In the genomic region with DNA sequence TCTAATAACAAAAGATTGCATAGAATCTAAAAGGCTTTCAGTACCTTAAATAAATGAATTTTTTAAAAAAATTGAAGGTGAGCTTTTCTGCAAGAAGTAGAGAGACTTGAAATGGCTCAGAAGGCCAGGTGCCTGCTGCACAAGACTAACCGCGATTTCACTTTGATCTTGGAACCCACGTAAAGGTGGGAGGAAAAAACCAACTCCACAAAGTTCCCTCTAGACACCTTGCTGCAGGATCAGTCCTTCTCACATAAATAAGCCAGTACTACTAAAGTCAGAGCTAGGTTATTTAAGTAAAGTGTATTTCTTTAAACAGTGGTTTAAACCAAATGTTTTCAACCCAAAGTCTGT, we compare ENCODE assay signal across 21 mouse cellular contexts. TPM values are rescaled to one million over a fixed set of nuclear protein-coding genes. Genes with fewer than 3 reads are reported as not detected.
DNase-seq lines count a peak whose midpoint lies in the region; ATAC-seq and TF ChIP-seq lines count a peak whose summit lies in the region.
"Had no signal": no experiment of that assay in that cellular context is flagged by ENCODE, and none has a peak within 500 bp of the region (broad histone marks: within the 10 kb centered on the region; RNA-seq: fewer than 3 reads in every experiment).

No protein-coding gene starts in this region.

- H3K36me3 ChIP-seq in kidney, embryonic 16.5 days (ENCODE audit: insufficient read depth, low read length): no peaks in the 10 kb centered on the region
- H3K36me3 ChIP-seq in CH12.LX (replicated peaks in 1 of 2; ENCODE audit: control insufficient read depth in 1 of 2, insufficient read depth in 1 of 2, low read length in 1 of 2) (no peaks in the 10 kb centered on the region), macrophage (ENCODE audit: inconsistent target) (no peaks in the 10 kb centered on the region)
- H3K36me3 ChIP-seq: heart, embryonic 10.5 days; hindbrain, embryonic 15.5 days; lung, embryonic 15.5 days had no signal

- H3K9me3 ChIP-seq in kidney, embryonic 16.5 days (ENCODE audit: low read length): no peaks in the 10 kb centered on the region
- H3K9me3 ChIP-seq in CH12.LX (replicated peaks; ENCODE audit: low read length): no peaks in the 10 kb centered on the region
- H3K9me3 ChIP-seq: forebrain, embryonic 13.5 days; heart, embryonic 10.5 days; hindbrain, embryonic 15.5 days; lung, embryonic 15.5 days had no signal

- in situ Hi-C loops in CH12.LX (cut with MboI; ENCODE audit: low pct_ligation_motif_present, low pct_unique_long_range_greater_than_20kb, low sequenced_read_pairs): no loop called here

- 0 out of 2 replicates have a peak overlapping the region, but pooled peaks have one; percentile 5 for H3K4me2 ChIP-seq in kidney, embryonic 16.5 days (replicated peaks; ENCODE audit: low read depth, low read length)
- peak overlapping the region; percentile 47 for H3K4me2 ChIP-seq in CH12.LX (ENCODE audit: insufficient read depth, low read depth, poor library complexity, severe bottlenecking)
- H3K4me2 ChIP-seq: forebrain, embryonic 13.5 days; hindbrain, embryonic 15.5 days; lung, embryonic 15.5 days; midbrain, embryonic 11.5 days had no signal

- ATAC-seq in kidney, embryonic 16.5 days (ENCODE audit: low FRiP score, low TSS enrichment): no peak

- no peak for TF ChIP-seq POLR2A in CH12.LX (IDR thresholded peaks at IDR 0.05; ENCODE audit: low read depth, low read length)

- DNase-seq in kidney, adult 9 months: no peak
- DNase-seq in CD4-positive helper T cell, adult 2 months (ENCODE audit: low read depth, low spot score): peak; percentile 73
- DNase-seq in CH12.LX (ENCODE audit: extremely low read depth): no peak
- no peak for DNase-seq in cerebellum, adult 8-10 months
- no peak for DNase-seq in right cerebral cortex, postnatal 14 days
- DNase-seq: cerebellum, adult 2 months; cerebellum, postnatal 36 days; embryo, embryonic 11 days; kidney, adult 11 months; lung, postnatal 4 days had no signal

- H3K4me1 ChIP-seq in kidney, embryonic 16.5 days (ENCODE audit: insufficient read depth, low read length): peaks cover 11% of the 10 kb centered on the region; the same call in 1 of the 2 replicates
- H3K4me1 ChIP-seq in CH12.LX (ENCODE audit: control insufficient read depth in 1 of 2, insufficient read depth in 2 of 2): peaks cover 0 to 16% of the 10 kb centered on the region in 2 experiments; a peak in 2 of 4 replicates
- H3K4me1 ChIP-seq: heart, embryonic 10.5 days; lung, embryonic 15.5 days had no signal

- no peak for TF ChIP-seq CTCF in CH12.LX (conservative IDR thresholded peaks at IDR 0.05 in 1 of 2, IDR thresholded peaks at IDR 0.05 in 1 of 2; ENCODE audit: low read depth in 2 of 2, low read length in 2 of 2)

- no peak overlapping the region for H3K27ac ChIP-seq in kidney, embryonic 16.5 days (ENCODE audit: low read length)
- H3K27ac ChIP-seq in CH12.LX (ENCODE audit: insufficient read depth, low read depth) (no peak overlapping the region), macrophage (peak overlapping the region; percentile 48)
- H3K27ac ChIP-seq: forebrain, embryonic 13.5 days; heart, embryonic 10.5 days; hindbrain, embryonic 15.5 days; kidney, postnatal 0 days; left cerebral cortex, adult 2 months; liver, embryonic 14.5 days; lung, embryonic 15.5 days had no signal

- TF ChIP-seq RAD21 in CH12.LX (IDR thresholded peaks at IDR 0.05; ENCODE audit: low read depth, low read length): no peak

- H3K4me3 ChIP-seq in kidney, embryonic 16.5 days (ENCODE audit: low read length): no peak overlapping the region
- H3K4me3 ChIP-seq in CH12.LX (replicated peaks in 1 of 3; ENCODE audit: low read depth in 2 of 3, low read length in 2 of 3, poor library complexity in 1 of 3): no peak overlapping the region
- H3K4me3 ChIP-seq in macrophage (ENCODE audit: inconsistent target): peak overlapping the region; percentile 31
- H3K4me3 ChIP-seq: forebrain, embryonic 13.5 days; heart, embryonic 10.5 days; hindbrain, embryonic 15.5 days; left cerebral cortex, adult 2 months; lung, embryonic 15.5 days had no signal

- H3K79me2 ChIP-seq in CH12.LX (replicated peaks; ENCODE audit: control insufficient read depth, extremely low read depth, insufficient read depth, poor library complexity, severe bottlenecking) (no peaks in the 10 kb centered on the region; the same call in 1 of the 2 replicates), macrophage (ENCODE audit: inconsistent target) (no peaks in the 10 kb centered on the region)

- WGBS in kidney, embryonic 16.5 days: 65% methylated on average over 3 of the region's 3 CpGs
- WGBS in macrophage (ENCODE audit: missing documents): 16% methylated on average over 3 of the region's 3 CpGs

- dilution Hi-C loops in CH12.LX (cut with MboI; ENCODE audit: extremely low pct_ligation_motif_present, extremely low pct_unique_long_range_greater_than_20kb, low sequenced_read_pairs): no loop called here

- no peak for TF ChIP-seq EP300 in CH12.LX (IDR thresholded peaks at IDR 0.05; ENCODE audit: low read length)

- no peaks in the 10 kb centered on the region for H3K27me3 ChIP-seq in kidney, embryonic 16.5 days (ENCODE audit: insufficient read depth, low read length)
- H3K27me3 ChIP-seq in CH12.LX (replicated peaks): no peaks in the 10 kb centered on the region
- H3K27me3 ChIP-seq: forebrain, embryonic 13.5 days; hindbrain, embryonic 15.5 days; lung, embryonic 15.5 days had no signal

- H3K9ac ChIP-seq in kidney, embryonic 16.5 days (replicated peaks; ENCODE audit: low read length): no peak overlapping the region
- H3K9ac ChIP-seq in CH12.LX (ENCODE audit: insufficient read depth, low read depth): no peak overlapping the region
- H3K9ac ChIP-seq: forebrain, embryonic 13.5 days; hindbrain, embryonic 15.5 days; liver, embryonic 14.5 days; lung, embryonic 15.5 days had no signal

TF ChIP-seq in CH12.LX, 34 proteins besides CTCF, POLR2A, EP300 and RAD21:
- TF ChIP-seq TBP (conservative IDR thresholded peaks at IDR 0.05; ENCODE audit: low read depth, low read length): no peak
- peak; percentile 1; the same call in 1 of the 2 replicates for TF ChIP-seq BHLHE40 (IDR thresholded peaks at IDR 0.05; ENCODE audit: low read depth, low read length)

RNA-seq across cellular contexts. Expression of gene G3bp2, which starts 10.5 kb away (rescaled TPM):
- 155 and 169 TPM in 2 replicates for polyA plus RNA-seq in kidney, embryonic 16.5 days (2015; fragmentation: Nextera tagmentation; extraction: Ambion mirVana)
- total RNA-seq in CH12.LX (2012; rRNA removed) (38.8 and 55.9 TPM in 2 replicates), CH12.LX (2014; rRNA removed) (99.7 and 103 TPM in 2 replicates)
- polyA plus RNA-seq in CH12.LX (2012; ENCODE audit: insufficient read length, low read depth) (106 and 114 TPM in 2 replicates), macrophage (2018) (76.9 to 105 TPM (median 87.9 TPM) in 3 replicates)
- total RNA-seq in macrophage (2018; cell fraction: chromatin; rRNA removed): 100 to 1,000 TPM in 8 of 26 experiments, 10 to 100 TPM in 18; 15.3 to 144 (median 80.7) TPM
- total RNA-seq in macrophage (2018; cell fraction: cytosol; rRNA removed): 100 to 1,000 TPM in 13 of 26 experiments, 10 to 100 TPM in 13; 70.1 to 161 (median 99.7) TPM
- total RNA-seq in macrophage (2018; cell fraction: nucleus; rRNA removed): 100 to 1,000 TPM in 15 of 26 experiments, 10 to 100 TPM in 11; 40.0 to 185 (median 107) TPM

RNA-seq across cellular contexts. Expression of gene Uso1, which starts 43.7 kb away (rescaled TPM):
- polyA plus RNA-seq in kidney, embryonic 16.5 days (2015; fragmentation: Nextera tagmentation; extraction: Ambion mirVana): 40.0 and 40.5 TPM in 2 replicates
- total RNA-seq in CH12.LX (2012; rRNA removed): 20.9 and 22.7 TPM in 2 replicates
- total RNA-seq in CH12.LX (2014; rRNA removed): 16.9 and 19.9 TPM in 2 replicates
- 55.6 and 63.7 TPM in 2 replicates for polyA plus RNA-seq in CH12.LX (2012; ENCODE audit: insufficient read length, low read depth)
- total RNA-seq in macrophage (2018; cell fraction: chromatin; rRNA removed): 100 to 1,000 TPM in 20 of 26 experiments, 10 to 100 TPM in 6; 78.1 to 135 (median 108) TPM
- total RNA-seq in macrophage (2018; cell fraction: cytosol; rRNA removed): 10 to 100 TPM; 42.8 to 63.5 (median 55.3) TPM
- 100 to 1,000 TPM in 9 of 26 experiments, 10 to 100 TPM in 17; 70.1 to 131 (median 96.5) TPM for total RNA-seq in macrophage (2018; cell fraction: nucleus; rRNA removed)
- polyA plus RNA-seq in macrophage (2018): 47.9 to 67.1 TPM (median 62.5 TPM) in 3 replicates

RNA-seq across cellular contexts. Expression of gene Cdkl2, which starts 50.4 kb away (rescaled TPM):
- polyA plus RNA-seq in kidney, embryonic 16.5 days (2015; fragmentation: Nextera tagmentation; extraction: Ambion mirVana): 1.6 TPM in 2 replicates
- total RNA-seq in CH12.LX (2012; rRNA removed): 0.50 and 0.51 TPM in 2 replicates
- 0.54 and 0.81 TPM in 2 replicates for total RNA-seq in CH12.LX (2014; rRNA removed)
- polyA plus RNA-seq in CH12.LX (2012; ENCODE audit: insufficient read length, low read depth): 1.0 and 1.1 TPM in 2 replicates
- total RNA-seq in macrophage (2018; cell fraction: chromatin; rRNA removed): 10 to 100 TPM in 3 of 26 experiments, 1 to 10 TPM in 23; 1.6 to 15.6 (median 3.9) TPM
- total RNA-seq in macrophage (2018; cell fraction: cytosol; rRNA removed): 1 to 10 TPM in 23 of 26 experiments, under 1 TPM in 3; 0.81 to 4.5 (median 2.4) TPM
- total RNA-seq in macrophage (2018; cell fraction: nucleus; rRNA removed): 10 to 100 TPM in 1 of 26 experiments, 1 to 10 TPM in 25; 1.4 to 11.8 (median 3.5) TPM
- 2.2 to 3.1 TPM (median 3.1 TPM) in 3 replicates for polyA plus RNA-seq in macrophage (2018)
- total RNA-seq: hematopoietic stem cell, adult 5-6 weeks had no signal
